Mouse (Mus musculus) liver, embryonic 14.5 days (tissue): ENCODE results near the gene Mettl6.

Experiments
- CTCF ChIP-seq: IDR thresholded peaks from 2 replicates; pipeline ENCODE4 v1.5.1; 2016; ENCODE audit warnings: antibody characterized with exemption, low read depth, control low read depth
- EP300 ChIP-seq: IDR thresholded peaks from 2 replicates; pipeline ENCODE4 v1.6.1; 2016; ENCODE audit warnings: antibody characterized with exemption, low read depth

DNA sequence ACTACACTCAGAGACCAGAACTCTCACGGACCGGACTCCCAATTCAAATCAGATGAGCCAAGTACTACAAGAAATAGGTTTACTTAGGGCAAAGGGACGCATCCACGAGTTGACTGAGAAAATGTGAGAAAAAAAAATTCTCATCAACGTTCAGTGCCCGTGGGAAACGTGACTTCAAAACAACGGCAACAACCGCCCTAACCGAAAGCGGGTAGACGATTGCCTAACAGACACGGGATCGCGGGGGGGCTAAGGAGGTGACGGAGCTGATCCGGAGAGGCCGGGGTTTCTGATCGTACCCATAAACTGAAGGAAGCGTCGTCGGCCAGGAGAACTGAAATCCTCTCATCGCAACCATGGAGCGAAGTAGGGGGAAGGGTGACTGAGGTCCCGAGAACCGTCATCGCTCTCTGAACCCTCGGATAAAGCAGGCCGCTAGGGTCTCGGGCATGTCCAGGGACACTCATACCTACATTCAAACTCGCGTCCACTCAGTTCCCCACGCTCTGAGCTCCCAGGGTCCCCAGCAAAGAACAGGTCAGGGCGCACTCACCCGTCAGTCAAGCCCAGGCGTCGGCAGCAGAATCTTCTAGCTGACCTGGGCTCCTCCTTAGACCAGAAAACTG lies 378 bp downstream of the Mettl6 start, which contains the start of gene Eaf1:
- TF ChIP-seq CTCF, result peak; percentile 10; the same call in 1 of the 2 replicates
- peak; percentile 31; the same call in 1 of the 2 replicates for TF ChIP-seq EP300
